Mouse (Mus musculus) bone marrow macrophage, adult 2 months (primary cell): ENCODE data around the gene Cplx2. TPM values are rescaled to one million over a fixed set of nuclear protein-coding genes. Genes with fewer than 3 reads are reported as not detected.

Experiments
- H3K27ac ChIP-seq: 2 replicates; pipeline ENCODE4 v1.5.1; 2012; ENCODE audit warnings: low read depth, low read length; ENCODE audit not compliant: insufficient read depth
- H3K4me1 ChIP-seq: 2 replicates; pipeline ENCODE4 v1.6.1; 2012; ENCODE audit warnings: low read length; ENCODE audit not compliant: control insufficient read depth, insufficient read depth
- H3K4me3 ChIP-seq: 2 replicates; pipeline ENCODE4 v1.5.1; 2012; ENCODE audit warnings: mild to moderate bottlenecking, low read length, moderate library complexity; ENCODE audit not compliant: insufficient read depth
- CTCF ChIP-seq: IDR thresholded peaks from 2 replicates; pipeline ENCODE4 v1.5.1; 2012; ENCODE audit warnings: low read depth, mild to moderate bottlenecking, low read length, moderate library complexity
- POLR2A ChIP-seq: IDR thresholded peaks from 2 replicates; pipeline ENCODE4 v1.6.1; 2012; ENCODE audit warnings: mild to moderate bottlenecking, low read depth, low read length, borderline replicate concordance
- polyA plus RNA-seq: library from polyadenylated mRNA; stranded (reverse); fragments of >200 nt; gene quantifications from 2 replicates; pipeline ENCODE4 v1.2.4, GENCODE M21; 2012; ENCODE audit not compliant: missing spikeins, insufficient read depth, insufficient read length

Gene Cplx2
- polyA plus RNA-seq, 1 experiment: not detected

- Histone ChIP-seq H3K4me3 (no peak overlapping the region), H3K27ac (no peak overlapping the region), H3K4me1 (no peaks in the 10 kb centered on the region)
- TF ChIP-seq CTCF: no peak
- no peak for TF ChIP-seq POLR2A
These were observed 49.1 kb downstream of the Cplx2 start for GRCm38 (mm10) chr13:54420226-54420625.

- no peak overlapping the region for H3K27ac ChIP-seq
- no peak overlapping the region for H3K4me3 ChIP-seq
- TF ChIP-seq POLR2A: no peak
- no peak for TF ChIP-seq CTCF
- no peaks in the 10 kb centered on the region for H3K4me1 ChIP-seq
These were observed 54.1 kb downstream of the Cplx2 start for GRCm38 (mm10) chr13:54425269-54425668.

GRCm38 (mm10) chr13:54426781-54427655, 55.9 kb downstream of the Cplx2 start:
- TF ChIP-seq CTCF (no peak), POLR2A (no peak)
- Histone ChIP-seq H3K4me1 (no peaks in the 10 kb centered on the region), H3K4me3 (no peak overlapping the region), H3K27ac (no peak overlapping the region)

- Histone ChIP-seq H3K4me1 (no peaks in the 10 kb centered on the region), H3K27ac (no peak overlapping the region), H3K4me3 (no peak overlapping the region)
- TF ChIP-seq CTCF: no peak
- no peak for TF ChIP-seq POLR2A
These were observed 57.6 kb downstream of the Cplx2 start for GRCm38 (mm10) chr13:54428771-54429170.

DNA sequence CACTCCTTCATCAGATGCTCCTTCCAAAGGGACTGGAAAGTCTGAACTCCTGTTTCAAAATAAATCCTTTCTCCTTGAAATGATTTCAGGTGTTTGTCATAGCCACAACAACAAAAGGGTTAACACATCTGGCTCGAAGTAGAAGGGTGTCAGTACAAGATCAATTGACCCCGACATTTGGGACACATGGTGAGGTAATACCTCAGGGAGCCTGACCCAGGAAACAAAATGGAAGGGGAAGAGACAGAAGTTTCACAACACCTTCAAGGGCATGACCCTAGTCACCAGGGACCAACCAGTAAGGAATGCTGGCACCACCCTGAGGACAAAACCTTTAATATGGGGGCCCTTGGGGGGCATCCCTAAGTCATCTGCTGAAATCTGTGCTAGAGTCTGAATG, 58.9 kb downstream of the Cplx2 start:
- TF ChIP-seq POLR2A (no peak), CTCF (no peak)
- Histone ChIP-seq H3K4me3 (no peak overlapping the region), H3K27ac (no peak overlapping the region), H3K4me1 (no peaks in the 10 kb centered on the region)

GRCm38 (mm10) chr13:54431161-54431560, 60.0 kb downstream of the Cplx2 start:
- no peak for TF ChIP-seq CTCF
- TF ChIP-seq POLR2A: no peak
- H3K4me1 ChIP-seq: no peaks in the 10 kb centered on the region
- no peak overlapping the region for H3K4me3 ChIP-seq
- no peak overlapping the region for H3K27ac ChIP-seq

Other genes starting within 250 kb of the Cplx2 start
- gene Hrh2, start 179.2 kb upstream of the Cplx2 start, polyA plus RNA-seq: 0.25 and 0.46 TPM in 2 replicates
- 18.2 and 19.6 TPM in 2 replicates for gene Thoc3, start 97.5 kb downstream of the Cplx2 start, polyA plus RNA-seq
- 3.6 and 4.3 TPM in 2 replicates for gene Simc1, start 132.4 kb downstream of the Cplx2 start, polyA plus RNA-seq
- 48.5 and 49.2 TPM in 2 replicates for gene 4833439L19Rik, start 194.1 kb downstream of the Cplx2 start, polyA plus RNA-seq
- 44.0 and 45.7 TPM in 2 replicates for gene Arl10, start 203.7 kb downstream of the Cplx2 start, polyA plus RNA-seq
- 18.0 and 19.3 TPM in 2 replicates for gene Nop16, start 218.7 kb downstream of the Cplx2 start, polyA plus RNA-seq
- gene Higd2a, start 218.9 kb downstream of the Cplx2 start, polyA plus RNA-seq: 149 and 158 TPM in 2 replicates
- gene Cltb, start 240.0 kb downstream of the Cplx2 start, polyA plus RNA-seq: 35.5 and 43.2 TPM in 2 replicates